Comparison of ENCODE assay signal across 19 mouse cellular contexts in the genomic region with DNA sequence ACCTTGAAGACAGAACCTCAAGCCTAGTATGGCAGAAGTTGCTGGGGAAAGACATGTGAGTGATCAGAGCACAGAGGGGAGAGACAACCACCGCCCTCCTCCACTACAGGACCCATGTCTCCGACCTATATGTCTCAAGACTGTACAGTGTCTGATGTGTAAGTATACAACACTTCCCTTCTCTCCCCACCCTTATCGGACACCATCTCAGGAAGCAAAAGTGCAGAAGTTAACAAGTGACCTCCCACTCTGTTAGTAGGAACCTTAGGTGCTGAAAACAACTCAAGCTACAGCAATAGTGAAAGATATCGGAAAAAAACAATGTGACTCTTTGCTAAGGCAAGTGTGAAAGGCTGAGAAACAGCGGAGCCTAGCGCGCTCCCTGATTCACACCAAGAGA. TPM values are rescaled to one million over a fixed set of nuclear protein-coding genes. Genes with fewer than 3 reads are reported as not detected.
DNase-seq lines count a peak whose midpoint lies in the region; ATAC-seq lines count a peak whose summit lies in the region.
"Had no signal": no experiment of that assay in that cellular context is flagged by ENCODE, and none has a peak within 500 bp of the region (broad histone marks: within the 10 kb centered on the region; RNA-seq: fewer than 3 reads in every experiment).

No protein-coding gene starts in this region.

- peak; percentile 49 for DNase-seq in CD4-positive helper T cell, adult 2 months (ENCODE audit: low read depth, low spot score)
- DNase-seq in induced T-regulatory cell, adult 2 months (ENCODE audit: low read depth), result peak; percentile 36
- DNase-seq in natural killer cell, adult 2 months (ENCODE audit: low spot score in 2 of 2), result peak; percentile 59 to 81
- DNase-seq in gastrocnemius, adult 18-20 months (ENCODE audit: low spot score), result no peak
- no peak for DNase-seq in left cerebral cortex, postnatal 25 days (ENCODE audit: low spot score in 2 of 2)
- DNase-seq in kidney, postnatal 25 days, result no peak
- DNase-seq: adrenal gland, adult 8-10 months; adrenal gland, postnatal 14 days; adrenal gland, postnatal 36 days; B cell, adult 2 months; cerebellum, adult 11-12 months; cerebellum, adult 2 months; cerebellum, adult 9-10 months; cerebellum, postnatal 10 days; cerebellum, postnatal 36 days; embryo, embryonic 11 days had no signal

- peak; percentile 71 for ATAC-seq in megakaryocyte, adult 5-6 weeks (ENCODE audit: poor library complexity, severe bottlenecking)
- ATAC-seq: forebrain, embryonic 14.5 days; forebrain, embryonic 16.5 days had no signal

- intact Hi-C loops in left cerebral cortex, postnatal 25 days (cut with DNase I), result no loop called here

RNA-seq across cellular contexts. Expression of gene Prep, which starts 40.1 kb away (rescaled TPM):
- total RNA-seq in megakaryocyte, adult 5-6 weeks (2015), result 5.5 and 6.9 TPM in 2 replicates
- 8.7 and 9.8 TPM in 2 replicates for total RNA-seq in megakaryocyte, adult 5-6 weeks (2017)
- total RNA-seq in gastrocnemius, adult 18-20 months (2021), result 1 to 10 TPM; 6.0 to 6.9 TPM
- 1 to 10 TPM; 9.1 to 9.7 TPM for total RNA-seq in left cerebral cortex, postnatal 25 days (2021)

Comparison
In these comparisons a context has a peak if more than half of its experiments do, and no peak if none do; other contexts are left out.
1. DNase-seq: peak in CD4-positive helper T cell, adult 2 months (single experiment), induced T-regulatory cell, adult 2 months (single experiment) and natural killer cell, adult 2 months (2 of 2); none in gastrocnemius, adult 18-20 months (single experiment), left cerebral cortex, postnatal 25 days (0 of 2) and kidney, postnatal 25 days (0 of 2).